Mouse (Mus musculus) midbrain, embryonic 15.5 days (tissue): ENCODE measurements around the gene Rgs3. TPM values are rescaled to one million over a fixed set of nuclear protein-coding genes. Genes with fewer than 3 reads are reported as not detected.

Source experiments
- ATAC-seq: fragments of 200-750 bp; cut with Nextera tagmentation; replicated peaks from 2 replicates; pipeline ENCODE4 v1.8.0; 2017; ENCODE audit warnings: moderate TSS enrichment
- H3K27ac ChIP-seq: fragments of 300-500 bp; sonication (generic); 2 replicates; pipeline ENCODE4 v1.5.1; 2015; ENCODE audit warnings: mild to moderate bottlenecking, inconsistent platforms
- H3K27me3 ChIP-seq: fragments of 300-500 bp; sonication (generic); replicated peaks from 2 replicates; pipeline ENCODE4 v1.6.1; 2015; ENCODE audit warnings: inconsistent platforms
- H3K36me3 ChIP-seq: fragments of 300-500 bp; sonication (generic); replicated peaks from 2 replicates; pipeline ENCODE4 v1.6.1; 2015; ENCODE audit warnings: inconsistent platforms
- H3K4me1 ChIP-seq: fragments of 300-500 bp; sonication (generic); 2 replicates; pipeline ENCODE4 v1.6.1; 2015; ENCODE audit warnings: inconsistent platforms
- H3K4me2 ChIP-seq: fragments of 300-500 bp; sonication (generic); 2 replicates; pipeline ENCODE4 v1.6.1; 2015; ENCODE audit warnings: inconsistent platforms, mild to moderate bottlenecking, moderate library complexity
- H3K4me3 ChIP-seq: fragments of 300-500 bp; sonication (generic); 2 replicates; pipeline ENCODE4 v1.5.1; 2015; ENCODE audit warnings: mild to moderate bottlenecking, inconsistent platforms
- H3K9ac ChIP-seq: fragments of 300-500 bp; sonication (generic); 2 replicates; pipeline ENCODE4 v1.6.1; 2015; ENCODE audit warnings: mild to moderate bottlenecking, inconsistent platforms
- H3K9me3 ChIP-seq: fragments of 300-500 bp; sonication (generic); 2 replicates; pipeline ENCODE4 v1.6.1; 2016; ENCODE audit warnings: inconsistent platforms
- WGBS: fragments of 180-500 bp; shearing (Covaris S2); methylation state at CpG from one replicate; pipeline ENCODE4 v1.1.7; 2015; ENCODE audit warnings: mixed read lengths; 5-methylcytosine and 5-hydroxymethylcytosine counted together
- polyA plus RNA-seq: library from polyadenylated mRNA; unstranded; fragments of >200 nt; fragmentation: Nextera tagmentation; extraction: Ambion mirVana; gene quantifications from 2 replicates; pipeline ENCODE4 v1.2.1, GENCODE M21; 2015

Gene Rgs3
- polyA plus RNA-seq, 1 experiment from 2014 or later: 80.1 TPM

GRCm38 (mm10) chr4:62659264-62659663, 99.6 kb downstream of the Rgs3 start:
- WGBS: 47% methylated on average over 15 of the region's 15 CpGs
- no peaks in the 10 kb centered on the region for H3K36me3 ChIP-seq
- no peak overlapping the region for H3K4me2 ChIP-seq
- no peak overlapping the region for H3K4me3 ChIP-seq
- no peaks in the 10 kb centered on the region for H3K9me3 ChIP-seq
- no peaks in the 10 kb centered on the region for H3K27me3 ChIP-seq
- no peak for ATAC-seq
- peaks cover 28% of the 10 kb centered on the region for H3K4me1 ChIP-seq
- no peak overlapping the region for H3K27ac ChIP-seq
- H3K9ac ChIP-seq: no peak overlapping the region

GRCm38 (mm10) chr4:62659861-62660553, 100.4 kb downstream of the Rgs3 start:
- Histone ChIP-seq H3K4me3 (no peak overlapping the region), H3K36me3 (no peaks in the 10 kb centered on the region), H3K9ac (no peak overlapping the region), H3K4me1 (peaks cover 28% of the 10 kb centered on the region), H3K9me3 (no peaks in the 10 kb centered on the region), H3K27me3 (no peaks in the 10 kb centered on the region), H3K4me2 (no peak overlapping the region), H3K27ac (peak overlapping the region; percentile 40; the same call in 1 of the 2 replicates)
- 0 out of 2 replicates have a peak, but pooled peaks have one; percentile 20 for ATAC-seq
- 12% methylated on average over 14 of the region's 14 CpGs for WGBS

- peaks cover 28% of the 10 kb centered on the region for H3K4me1 ChIP-seq
- H3K27me3 ChIP-seq: no peaks in the 10 kb centered on the region
- 0 out of 2 replicates have a peak, but pooled peaks have one; percentile 31 for ATAC-seq
- no peaks in the 10 kb centered on the region for H3K9me3 ChIP-seq
- no peak overlapping the region for H3K9ac ChIP-seq
- peak overlapping the region; percentile 40; the same call in 1 of the 2 replicates for H3K27ac ChIP-seq
- 3% methylated on average over 3 of the region's 3 CpGs for WGBS
- H3K4me3 ChIP-seq: no peak overlapping the region
- no peak overlapping the region for H3K4me2 ChIP-seq
- H3K36me3 ChIP-seq: no peaks in the 10 kb centered on the region
These were observed 100.9 kb downstream of the Rgs3 start for GRCm38 (mm10) chr4:62660554-62660864.

GRCm38 (mm10) chr4:62661311-62661849, 101.7 kb downstream of the Rgs3 start:
- no peak overlapping the region for H3K27ac ChIP-seq
- H3K9me3 ChIP-seq: no peaks in the 10 kb centered on the region
- WGBS: 74% methylated on average over 7 of the region's 8 CpGs
- H3K4me1 ChIP-seq: peaks cover 28% of the 10 kb centered on the region
- H3K9ac ChIP-seq: no peak overlapping the region
- H3K36me3 ChIP-seq: no peaks in the 10 kb centered on the region
- ATAC-seq: 0 out of 2 replicates have a peak, but pooled peaks have one; percentile 15
- H3K4me2 ChIP-seq: no peak overlapping the region
- H3K27me3 ChIP-seq: no peaks in the 10 kb centered on the region
- H3K4me3 ChIP-seq: no peak overlapping the region

- Histone ChIP-seq H3K36me3 (no peaks in the 10 kb centered on the region), H3K4me3 (no peak overlapping the region), H3K4me2 (no peak overlapping the region), H3K4me1 (peaks cover 28% of the 10 kb centered on the region), H3K27ac (peak overlapping the region; percentile 53; the same call in 1 of the 2 replicates), H3K9ac (no peak overlapping the region), H3K9me3 (no peaks in the 10 kb centered on the region), H3K27me3 (no peaks in the 10 kb centered on the region)
- WGBS: 6% methylated on average over 6 of the region's 6 CpGs
- ATAC-seq: peak; percentile 86
These were observed 103.7 kb downstream of the Rgs3 start for GRCm38 (mm10) chr4:62663348-62663747.

GRCm38 (mm10) chr4:62665842-62666241, 106.2 kb downstream of the Rgs3 start:
- Histone ChIP-seq H3K27me3 (no peaks in the 10 kb centered on the region), H3K4me1 (peaks cover 14% of the 10 kb centered on the region), H3K9ac (no peak overlapping the region), H3K4me2 (no peak overlapping the region), H3K36me3 (no peaks in the 10 kb centered on the region), H3K4me3 (no peak overlapping the region), H3K9me3 (no peaks in the 10 kb centered on the region), H3K27ac (no peak overlapping the region)
- no peak for ATAC-seq
- 71% methylated on average over 2 of the region's 2 CpGs for WGBS

GRCm38 (mm10) chr4:62668666-62669065, 109.0 kb downstream of the Rgs3 start:
- no peaks in the 10 kb centered on the region for H3K27me3 ChIP-seq
- peaks cover 6% of the 10 kb centered on the region for H3K4me1 ChIP-seq
- no peak for ATAC-seq
- no peaks in the 10 kb centered on the region for H3K36me3 ChIP-seq
- no peak overlapping the region for H3K4me2 ChIP-seq
- H3K9ac ChIP-seq: no peak overlapping the region
- H3K4me3 ChIP-seq: no peak overlapping the region
- no peaks in the 10 kb centered on the region for H3K9me3 ChIP-seq
- H3K27ac ChIP-seq: no peak overlapping the region
- 89% methylated on average over 8 of the region's 8 CpGs for WGBS

- Histone ChIP-seq H3K9ac (no peak overlapping the region), H3K4me2 (no peak overlapping the region), H3K36me3 (no peaks in the 10 kb centered on the region), H3K27ac (no peak overlapping the region), H3K9me3 (no peaks in the 10 kb centered on the region), H3K4me1 (peaks cover 5% of the 10 kb centered on the region; the same call in 1 of the 2 replicates), H3K27me3 (no peaks in the 10 kb centered on the region), H3K4me3 (no peak overlapping the region)
- 83% methylated on average over 13 of the region's 13 CpGs for WGBS
- no peak for ATAC-seq
These were observed 109.7 kb downstream of the Rgs3 start for GRCm38 (mm10) chr4:62669094-62670071.

GRCm38 (mm10) chr4:62673531-62674030, 113.9 kb downstream of the Rgs3 start:
- Histone ChIP-seq H3K4me2 (peak overlapping the region; percentile 66), H3K4me1 (peaks cover 42% of the 10 kb centered on the region), H3K36me3 (no peaks in the 10 kb centered on the region), H3K9me3 (no peaks in the 10 kb centered on the region), H3K27me3 (no peaks in the 10 kb centered on the region), H3K9ac (peak overlapping the region; percentile 80), H3K27ac (peak overlapping the region; percentile 72), H3K4me3 (peak overlapping the region; percentile 69)
- peak; percentile 72 for ATAC-seq
- WGBS: 2% methylated on average over 9 of the region's 9 CpGs

- Histone ChIP-seq H3K4me1 (peaks cover 49% of the 10 kb centered on the region), H3K27ac (peak overlapping the region; percentile 72), H3K36me3 (no peaks in the 10 kb centered on the region), H3K9me3 (no peaks in the 10 kb centered on the region), H3K4me2 (peak overlapping the region; percentile 66), H3K9ac (peak overlapping the region; percentile 80), H3K4me3 (peak overlapping the region; percentile 69), H3K27me3 (no peaks in the 10 kb centered on the region)
- 1% methylated on average over 30 of the region's 30 CpGs for WGBS
- peak; percentile 51 for ATAC-seq
These were observed 114.7 kb downstream of the Rgs3 start for GRCm38 (mm10) chr4:62674031-62674995.

- ATAC-seq: no peak
- Histone ChIP-seq H3K36me3 (no peaks in the 10 kb centered on the region), H3K4me3 (peak overlapping the region; percentile 69), H3K9me3 (no peaks in the 10 kb centered on the region), H3K4me1 (peaks cover 54% of the 10 kb centered on the region), H3K9ac (peak overlapping the region; percentile 80), H3K4me2 (peak overlapping the region; percentile 66), H3K27me3 (no peaks in the 10 kb centered on the region), H3K27ac (0 out of 2 replicates have a peak overlapping the region, but pooled peaks have one; percentile 72)
- 74% methylated on average over 2 of the region's 2 CpGs for WGBS
These were observed 115.7 kb downstream of the Rgs3 start for GRCm38 (mm10) chr4:62675394-62675793.
